Comparison of ENCODE assay signal across 17 mouse cellular contexts in genomic region chr3:51851596-51851995, GRCm38 (mm10).
DNase-seq lines count a peak whose midpoint lies in the region; ATAC-seq and TF ChIP-seq lines count a peak whose summit lies in the region.
"Had no signal": no experiment of that assay in that cellular context is flagged by ENCODE, and none has a peak within 500 bp of the region (broad histone marks: within the 10 kb centered on the region; RNA-seq: fewer than 3 reads in every experiment).

No protein-coding gene starts in this region.

- peaks cover 7% of the 10 kb centered on the region in 2 experiments; a peak in 3 of 4 replicates for H3K4me1 ChIP-seq in heart, embryonic 14.5 days (ENCODE audit: control insufficient read depth in 2 of 2, insufficient read depth in 2 of 2, low read length in 2 of 2)
- peaks cover 27% of the 10 kb centered on the region for H3K4me1 ChIP-seq in heart, embryonic 10.5 days
- no peaks in the 10 kb centered on the region for H3K4me1 ChIP-seq in lung, embryonic 14.5 days (ENCODE audit: insufficient read depth)
- no peaks in the 10 kb centered on the region for H3K4me1 ChIP-seq in embryonic facial prominence, embryonic 11.5 days (ENCODE audit: control insufficient read depth, insufficient read depth, low read length)
- H3K4me1 ChIP-seq: limb, embryonic 15.5 days; liver, embryonic 15.5 days; megakaryocyte, embryonic 14.5 days had no signal

- no peak overlapping the region for H3K27ac ChIP-seq in heart, embryonic 14.5 days (replicated peaks in 1 of 2; ENCODE audit: control insufficient read depth in 1 of 2, insufficient read depth in 1 of 2, low read depth in 2 of 2, low read length in 2 of 2)
- H3K27ac ChIP-seq in heart, embryonic 10.5 days, result no peak overlapping the region
- no peak overlapping the region for H3K27ac ChIP-seq in lung, embryonic 14.5 days (ENCODE audit: low read depth)
- H3K27ac ChIP-seq in embryonic facial prominence, embryonic 11.5 days (replicated peaks; ENCODE audit: low read depth, low read length), result no peak overlapping the region
- H3K27ac ChIP-seq: embryonic facial prominence, embryonic 15.5 days; limb, embryonic 15.5 days; liver, embryonic 15.5 days had no signal

- H3K4me3 ChIP-seq in heart, embryonic 14.5 days (ENCODE audit: control insufficient read depth in 1 of 2, insufficient read depth in 1 of 2, low read depth in 1 of 2, low read length in 2 of 2), result no peak overlapping the region
- no peak overlapping the region for H3K4me3 ChIP-seq in heart, embryonic 10.5 days
- no peak overlapping the region for H3K4me3 ChIP-seq in lung, embryonic 14.5 days (ENCODE audit: low read depth, low read length)
- no peak overlapping the region for H3K4me3 ChIP-seq in embryonic facial prominence, embryonic 11.5 days (ENCODE audit: low read depth, low read length)
- H3K4me3 ChIP-seq: embryonic facial prominence, embryonic 15.5 days; limb, embryonic 15.5 days; liver, embryonic 15.5 days; megakaryocyte, embryonic 14.5 days had no signal

- H3K9ac ChIP-seq in heart, embryonic 14.5 days (ENCODE audit: low read length), result no peak overlapping the region
- no peak overlapping the region for H3K9ac ChIP-seq in lung, embryonic 14.5 days
- H3K9ac ChIP-seq in embryonic facial prominence, embryonic 11.5 days (replicated peaks; ENCODE audit: low read length), result no peak overlapping the region
- H3K9ac ChIP-seq: embryonic facial prominence, embryonic 15.5 days; limb, embryonic 15.5 days; liver, embryonic 15.5 days had no signal

- ATAC-seq in heart, embryonic 14.5 days (ENCODE audit: insufficient number of reproducible peaks, insufficient read depth, low FRiP score, low read depth), result no peak
- ATAC-seq in lung, embryonic 14.5 days (ENCODE audit: insufficient read depth), result no peak
- ATAC-seq in embryonic facial prominence, embryonic 11.5 days (replicated peaks; ENCODE audit: insufficient number of reproducible peaks, low FRiP score, low TSS enrichment, low read depth), result no peak
- ATAC-seq: activated CD4-positive, CD25-positive, alpha-beta regulatory T cell, adult 4 months had no signal

- no peaks in the 10 kb centered on the region; the same call in 1 of the 2 replicates for H3K36me3 ChIP-seq in heart, embryonic 14.5 days (ENCODE audit: control insufficient read depth, insufficient read depth, low read length)
- 0 out of 2 replicates have a peak, but pooled peaks cover 2% of the 10 kb centered on the region for H3K36me3 ChIP-seq in heart, embryonic 10.5 days
- peaks cover 5% of the 10 kb centered on the region; the same call in 1 of the 2 replicates for H3K36me3 ChIP-seq in lung, embryonic 14.5 days (ENCODE audit: insufficient read depth)
- H3K36me3 ChIP-seq in embryonic facial prominence, embryonic 11.5 days (replicated peaks; ENCODE audit: control insufficient read depth, insufficient read depth, low read depth, low read length), result no peaks in the 10 kb centered on the region
- H3K36me3 ChIP-seq: embryonic facial prominence, embryonic 15.5 days; liver, embryonic 15.5 days had no signal

- 56% methylated on average over 7 of the region's 7 CpGs for WGBS in heart, embryonic 14.5 days
- WGBS in heart, embryonic 10.5 days, result 70% methylated on average over 7 of the region's 7 CpGs
- 49% methylated on average over 7 of the region's 7 CpGs for WGBS in lung, embryonic 14.5 days
- 55% methylated on average over 7 of the region's 7 CpGs for WGBS in embryonic facial prominence, embryonic 11.5 days

- H3K9me3 ChIP-seq in heart, embryonic 14.5 days (ENCODE audit: control insufficient read depth, low read length), result no peaks in the 10 kb centered on the region
- H3K9me3 ChIP-seq in heart, embryonic 10.5 days, result no peaks in the 10 kb centered on the region
- H3K9me3 ChIP-seq in lung, embryonic 14.5 days (ENCODE audit: low read depth, low read length), result no peaks in the 10 kb centered on the region
- H3K9me3 ChIP-seq in embryonic facial prominence, embryonic 11.5 days (replicated peaks; ENCODE audit: control insufficient read depth, low read length), result no peaks in the 10 kb centered on the region
- H3K9me3 ChIP-seq: embryonic facial prominence, embryonic 15.5 days; limb, embryonic 15.5 days; liver, embryonic 15.5 days had no signal

- no peaks in the 10 kb centered on the region for H3K27me3 ChIP-seq in heart, embryonic 14.5 days (ENCODE audit: control insufficient read depth, insufficient read depth, low read length)
- H3K27me3 ChIP-seq in heart, embryonic 10.5 days (ENCODE audit: insufficient read depth, poor library complexity, severe bottlenecking), result no peaks in the 10 kb centered on the region
- H3K27me3 ChIP-seq in lung, embryonic 14.5 days (ENCODE audit: insufficient read depth, low read length), result no peaks in the 10 kb centered on the region
- H3K27me3 ChIP-seq in embryonic facial prominence, embryonic 11.5 days (ENCODE audit: control insufficient read depth, insufficient read depth, low read length), result no peaks in the 10 kb centered on the region
- H3K27me3 ChIP-seq: embryonic facial prominence, embryonic 15.5 days; limb, embryonic 15.5 days; liver, embryonic 15.5 days had no signal

- 0 out of 2 replicates have a peak, but pooled peaks have one; percentile 22 for TF ChIP-seq CTCF in lung, embryonic 14.5 days (IDR thresholded peaks at IDR 0.05; ENCODE audit: low read depth)

- H3K4me2 ChIP-seq in heart, embryonic 14.5 days (ENCODE audit: low read length), result peak overlapping the region; percentile 49
- H3K4me2 ChIP-seq in lung, embryonic 14.5 days, result no peak overlapping the region
- no peak overlapping the region for H3K4me2 ChIP-seq in embryonic facial prominence, embryonic 11.5 days (ENCODE audit: low read depth, low read length)
- H3K4me2 ChIP-seq: embryonic facial prominence, embryonic 15.5 days; limb, embryonic 15.5 days; liver, embryonic 15.5 days had no signal

- DNase-seq in heart, embryonic 10.5 days (ENCODE audit: low spot score), result no peak
- DNase-seq in lung, embryonic 14.5 days, result peak; percentile 56
- DNase-seq in lung, postnatal 10 days, result no peak
- DNase-seq in R1 (ENCODE audit: low read depth, low spot score), result peak; percentile 46
- peak; percentile 52 for DNase-seq in embryonic facial prominence, embryonic 11.5 days (ENCODE audit: low spot score)
- DNase-seq in right cerebral cortex, postnatal 25 days, result no peak
- DNase-seq: adrenal gland, postnatal 14 days; cerebellum, adult 11-12 months; cerebellum, postnatal 36 days; kidney, adult 11 months; thymus, postnatal 25 days had no signal

Comparison
In these comparisons a context has a peak if more than half of its experiments do, and no peak if none do; other contexts are left out.
1. DNase-seq: peak in lung, embryonic 14.5 days (single experiment), R1 (single experiment) and embryonic facial prominence, embryonic 11.5 days (single experiment); none in heart, embryonic 10.5 days (single experiment), lung, postnatal 10 days (single experiment) and right cerebral cortex, postnatal 25 days (single experiment).